Mouse (Mus musculus) cortical plate, adult 2 months (tissue): Measurements from ENCODE around the gene Nfib.

Source experiments
- CTCF ChIP-seq: fragments of 200-500 bp; IDR thresholded peaks from 2 replicates; pipeline ENCODE4 v1.5.1; 2011; ENCODE audit warnings: mild to moderate bottlenecking, control low read depth, low read length; ENCODE audit not compliant: insufficient read depth; ENCODE audit errors: extremely low read depth
- POLR2A ChIP-seq: fragments of 200-500 bp; IDR thresholded peaks from 2 replicates; pipeline ENCODE4 v1.6.1; 2011; ENCODE audit warnings: mild to moderate bottlenecking, low read length, control low read depth; ENCODE audit not compliant: insufficient read depth; ENCODE audit errors: extremely low read depth

GRCm38 (mm10) chr4:82585056-82585455, 120.5 kb downstream of the Nfib start:
- TF ChIP-seq POLR2A = no peak
- TF ChIP-seq CTCF = no peak
